Mouse (Mus musculus): Measurements from ENCODE around the gene Arhgef1.
A peak's percentile ranks its signal among the peaks of the same experiment; 100 is the strongest.
"Not testable (repeated sequence)": the region's sequence is repeated elsewhere in the genome, so short reads cannot be mapped to it uniquely, and the experiment has no call there.

The Arhgef1 gene

GRCm38 (mm10) chr7:24890281-24891216 lies 12.2 kb upstream of the Arhgef1 start:
- DNase-seq (ENCODE audit: low read depth, low spot score) = no peak

GRCm38 (mm10) chr7:24891241-24892124 lies 11.2 kb upstream of the Arhgef1 start:
- DNase-seq (ENCODE audit: low read depth, low spot score) = no peak

GRCm38 (mm10) chr7:24892125-24892583 lies 10.6 kb upstream of the Arhgef1 start:
- no peak for DNase-seq (ENCODE audit: low read depth, low spot score)

- DNase-seq (ENCODE audit: low read depth, low spot score) = not testable (repeated sequence)
Measured at GRCm38 (mm10) chr7:24895749-24896148, 7.0 kb upstream of the Arhgef1 start.

DNA sequence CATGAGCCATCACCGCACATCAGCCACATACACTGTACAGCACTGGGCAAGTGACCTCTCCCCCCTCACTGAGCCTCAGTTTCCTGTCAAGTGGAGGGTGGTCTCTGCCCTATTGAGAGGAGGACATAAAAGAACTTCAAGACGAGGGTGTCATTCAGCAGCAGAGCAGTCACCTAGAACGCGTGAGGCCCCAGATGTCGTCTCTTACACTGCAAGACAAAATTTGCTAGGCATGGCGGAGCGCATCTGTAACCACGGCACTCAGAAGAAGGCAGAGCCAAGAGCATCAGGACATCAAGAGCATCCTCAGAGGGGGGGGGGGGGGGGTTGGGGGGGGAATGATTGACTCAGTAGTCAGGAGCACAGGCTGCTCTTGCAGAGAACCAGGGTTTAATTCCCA lies 6.4 kb upstream of the Arhgef1 start:
- no peak for DNase-seq (ENCODE audit: low read depth, low spot score)

DNA sequence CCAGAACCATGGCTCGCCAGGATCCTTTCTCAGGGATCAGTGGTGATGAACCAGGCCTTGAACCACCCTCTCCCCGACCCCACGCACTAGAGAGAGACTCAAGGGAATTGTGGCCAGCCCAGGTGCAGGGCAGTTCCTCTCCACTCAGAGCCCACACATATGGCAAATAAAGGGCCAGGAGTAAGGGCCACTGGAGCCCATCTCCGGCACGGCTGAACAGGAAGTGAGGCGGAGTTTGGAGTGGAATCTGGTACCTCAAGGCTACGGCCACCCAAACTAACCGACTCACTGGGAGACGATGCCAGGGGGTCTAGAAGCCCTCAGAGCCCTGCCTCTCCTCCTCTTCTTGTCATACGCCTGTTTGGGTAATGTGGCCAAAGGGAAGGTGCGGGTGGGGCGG lies 5.5 kb upstream of the Arhgef1 start, which contains the start of gene Cd79a:
TSS of gene Cd79a (plus strand) at position 158 of the 400 bp plus-strand sequence.
- no peak for DNase-seq (ENCODE audit: low read depth, low spot score)

DNA sequence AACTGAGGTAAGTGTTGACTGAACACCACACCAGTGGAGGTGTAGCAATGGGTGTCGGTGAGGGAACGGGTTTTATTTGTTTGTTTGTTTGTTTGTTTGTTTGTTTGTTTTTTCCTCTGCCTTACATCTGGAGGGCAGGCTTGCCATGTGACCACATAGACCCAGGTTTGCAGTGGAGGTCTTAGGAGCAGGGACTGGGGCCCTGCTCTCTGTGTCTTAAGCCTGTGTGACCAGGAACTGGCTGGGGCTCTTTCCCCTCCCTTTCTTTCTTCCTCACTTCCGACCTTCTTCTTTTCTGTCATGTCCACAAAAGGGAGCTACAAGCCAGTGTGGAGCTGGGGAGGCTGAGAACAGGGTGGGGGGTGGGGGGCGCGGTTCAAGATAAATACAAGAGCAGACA lies 4.8 kb upstream of the Arhgef1 start:
- no peak for DNase-seq (ENCODE audit: low read depth, low spot score)

DNA sequence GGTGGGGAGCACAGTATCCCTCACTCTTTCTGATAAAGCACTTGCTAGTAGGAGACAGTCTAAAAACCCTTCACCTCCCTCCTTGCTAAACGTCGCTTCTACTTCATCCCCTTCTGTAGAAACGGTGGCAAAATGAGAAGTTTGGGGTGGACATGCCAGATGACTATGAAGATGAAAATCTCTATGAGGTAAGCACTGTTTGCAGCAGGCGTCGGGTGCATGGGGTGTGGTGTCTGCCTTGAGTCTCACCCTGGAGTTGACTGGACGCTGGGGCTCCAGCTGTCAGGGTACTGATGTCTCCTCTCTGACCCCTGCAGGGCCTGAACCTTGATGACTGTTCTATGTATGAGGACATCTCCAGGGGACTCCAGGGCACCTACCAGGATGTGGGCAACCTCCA lies 1.6 kb upstream of the Arhgef1 start:
- DNase-seq (ENCODE audit: low read depth, low spot score) = no peak

DNA sequence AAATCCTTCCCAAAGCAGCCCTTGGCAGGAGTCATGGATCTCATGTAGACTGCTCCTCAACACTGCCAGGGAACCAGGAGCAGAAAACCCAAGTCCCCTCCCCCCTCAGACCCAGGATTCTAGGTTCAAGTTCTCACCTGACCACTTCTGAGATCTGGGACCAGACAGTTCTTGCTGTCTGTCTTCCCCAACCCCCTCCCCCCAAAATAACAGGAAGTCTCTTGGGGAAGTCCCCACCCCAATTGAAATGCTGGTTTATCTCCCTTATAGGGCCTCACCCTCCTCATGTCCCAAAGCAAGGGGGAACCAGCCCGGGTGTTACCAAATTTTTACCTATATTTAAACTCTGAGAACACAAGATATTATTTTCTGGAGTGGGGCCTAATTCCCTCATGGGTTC lies 870 bp upstream of the Arhgef1 start:
- DNase-seq (ENCODE audit: low read depth, low spot score) = no peak

DNA sequence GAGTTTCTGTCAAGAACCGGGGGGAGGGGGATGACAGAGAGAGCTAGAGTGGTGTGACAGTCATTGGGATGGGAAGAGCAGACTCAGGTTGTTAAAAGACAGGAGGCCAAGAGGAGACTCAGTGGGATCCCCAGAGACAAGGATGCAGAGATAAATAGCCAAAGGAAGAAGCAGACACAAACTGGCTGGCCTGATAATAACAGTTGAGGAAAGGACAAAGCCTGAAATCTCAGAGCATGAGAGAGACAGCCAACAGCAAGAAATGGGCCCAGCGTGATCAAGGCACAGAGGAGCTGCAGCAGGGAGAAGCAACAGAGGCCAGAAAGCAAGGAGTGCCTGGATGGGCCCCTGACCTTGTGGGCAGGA lies 465 bp upstream of the Arhgef1 start:
- no peak for DNase-seq (ENCODE audit: low read depth, low spot score)

DNA sequence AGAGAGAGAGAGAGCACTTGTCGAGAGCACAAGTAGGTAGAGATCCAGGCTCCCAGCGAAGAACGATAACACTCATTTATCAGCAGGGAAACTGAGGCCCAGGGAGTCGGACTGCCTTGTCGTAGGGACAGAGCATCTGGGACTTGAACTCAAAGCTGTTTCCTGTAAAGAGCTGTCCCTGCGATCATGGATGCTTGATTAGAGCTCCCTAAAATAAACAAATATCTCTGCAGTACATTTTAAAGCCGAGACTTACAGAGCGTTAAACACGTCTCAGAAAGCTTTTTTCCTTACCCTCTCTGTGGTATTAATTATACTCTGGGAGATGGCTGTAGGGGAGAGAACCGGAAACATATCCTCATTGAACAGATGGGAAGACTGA lies 723 bp downstream of the Arhgef1 start:
- no peak for DNase-seq (ENCODE audit: low read depth, low spot score)

- peak; percentile 96 for DNase-seq (ENCODE audit: low read depth, low spot score)
Measured at GRCm38 (mm10) chr7:24904070-24904483, 1.4 kb downstream of the Arhgef1 start.

- no peak for DNase-seq (ENCODE audit: low read depth, low spot score)
Measured at GRCm38 (mm10) chr7:24904936-24905335, 2.2 kb downstream of the Arhgef1 start.

GRCm38 (mm10) chr7:24906551-24906950 lies 3.8 kb downstream of the Arhgef1 start:
- no peak for DNase-seq (ENCODE audit: low read depth, low spot score)

DNA sequence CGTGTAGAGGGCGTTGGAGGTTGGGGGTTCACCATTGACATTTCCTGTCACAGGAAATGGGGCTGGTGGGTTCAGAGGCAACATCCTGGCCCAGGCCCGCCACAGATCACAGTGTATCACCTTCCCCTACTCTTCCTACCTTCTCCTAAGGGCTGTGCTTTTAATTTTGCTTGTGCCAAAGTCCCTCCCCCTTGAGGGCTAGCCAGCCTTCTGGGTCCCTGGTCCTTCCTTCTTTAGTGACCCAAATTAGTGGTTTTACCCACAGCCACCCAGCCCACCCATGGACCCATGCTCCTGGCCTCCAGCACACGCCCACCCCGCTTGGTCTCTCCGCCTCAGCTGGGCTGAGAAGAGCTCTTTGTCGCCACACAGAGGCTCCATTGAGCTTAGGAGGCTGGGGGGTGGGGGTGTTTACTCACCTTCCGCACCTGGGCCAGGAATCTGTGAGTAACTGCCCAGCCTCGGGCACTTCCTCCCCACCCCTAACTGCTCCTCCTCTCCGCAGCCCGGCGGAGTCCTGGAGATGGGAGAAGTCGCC lies 4.6 kb downstream of the Arhgef1 start:
- DNase-seq (ENCODE audit: low read depth, low spot score) = no peak

DNA sequence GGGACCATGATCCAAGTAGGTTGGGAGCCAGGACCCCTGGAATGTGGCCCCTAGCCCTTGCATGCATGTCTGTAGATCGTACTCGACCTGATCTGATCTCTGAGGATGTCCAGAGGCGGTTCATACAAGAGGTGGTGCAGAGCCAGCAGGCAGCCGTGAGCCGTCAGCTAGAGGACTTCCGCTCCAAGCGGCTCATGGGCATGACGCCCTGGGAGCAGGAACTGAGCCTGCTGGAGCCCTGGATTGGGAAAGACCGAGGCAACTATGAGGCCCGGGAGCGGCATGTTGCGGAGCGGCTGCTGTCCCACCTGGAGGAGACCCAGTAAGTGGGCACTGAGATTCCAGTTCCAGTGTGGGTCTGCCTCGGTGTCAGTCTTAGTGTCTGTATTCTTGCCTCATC lies 9.8 kb downstream of the Arhgef1 start:
- DNase-seq (ENCODE audit: low read depth, low spot score) = no peak

- DNase-seq (ENCODE audit: low read depth, low spot score) = no peak
Measured at GRCm38 (mm10) chr7:24918763-24919323, 16.1 kb downstream of the Arhgef1 start.

DNA sequence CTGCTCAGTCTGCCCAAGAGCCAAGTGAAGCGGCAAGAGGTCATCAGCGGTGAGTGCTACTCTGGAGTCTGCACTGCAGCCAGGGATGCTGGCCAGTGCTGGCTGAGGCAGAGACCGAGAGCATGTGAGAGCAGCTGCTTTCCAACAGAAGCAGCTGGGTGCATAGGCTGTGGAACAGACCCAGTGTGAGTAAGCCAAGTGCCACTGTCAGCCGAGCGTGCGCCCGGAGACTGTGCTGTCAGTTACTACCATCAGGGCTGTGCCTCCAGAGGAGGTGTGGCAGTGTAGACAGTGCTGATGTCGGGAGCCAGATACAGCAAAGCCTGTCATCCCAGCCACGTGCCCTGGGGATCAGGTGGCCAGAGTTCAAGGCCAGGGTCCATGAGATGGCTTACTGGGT lies 17.0 kb downstream of the Arhgef1 start:
- no peak for DNase-seq (ENCODE audit: low read depth, low spot score)

DNA sequence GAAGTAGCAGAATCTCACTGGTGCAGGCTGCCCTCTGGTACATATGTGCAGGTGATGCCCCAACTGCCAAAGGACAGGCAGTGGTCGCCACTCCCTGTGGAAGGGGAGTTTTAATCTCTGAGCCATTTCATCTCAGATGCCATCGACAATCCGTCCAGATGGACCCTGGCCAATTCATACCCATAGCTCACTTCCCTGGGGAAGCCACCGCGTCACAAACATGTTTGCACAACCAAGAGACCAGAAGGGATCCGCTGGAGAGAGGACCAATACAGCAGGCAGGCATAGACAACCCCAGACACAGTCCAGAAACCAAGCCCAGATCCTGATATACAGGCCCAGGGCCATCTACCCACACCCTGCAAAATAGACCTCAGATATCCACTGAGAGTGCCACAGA lies 27.8 kb downstream of the Arhgef1 start:
- DNase-seq (ENCODE audit: low read depth, low spot score) = no peak

DNA sequence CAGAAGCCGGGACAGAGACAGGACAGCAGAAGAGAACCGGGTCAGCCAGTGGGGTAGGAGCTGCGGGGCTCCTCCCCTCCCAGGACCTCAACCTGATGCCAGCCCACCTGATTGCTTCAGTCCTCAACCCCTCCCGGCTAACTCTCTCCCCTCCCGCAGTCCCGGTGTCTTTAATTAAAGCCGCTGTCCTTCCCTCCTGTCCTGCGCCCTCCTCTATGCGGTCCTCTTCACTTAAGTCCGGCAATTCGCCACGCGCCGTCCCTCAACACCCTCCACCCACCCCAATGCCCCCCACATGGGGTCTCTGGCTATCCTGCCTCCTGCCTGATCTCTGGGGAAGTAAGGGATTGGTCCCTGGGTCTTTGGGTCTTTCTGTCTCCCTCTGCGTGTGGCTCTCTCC lies 28.9 kb downstream of the Arhgef1 start:
- no peak for DNase-seq (ENCODE audit: low read depth, low spot score)

- DNase-seq (ENCODE audit: low read depth, low spot score) = no peak
Measured at GRCm38 (mm10) chr7:24943641-24944040, 40.9 kb downstream of the Arhgef1 start.
